Mouse (Mus musculus) forebrain, embryonic 10.5 days (tissue): ENCODE results near the gene Nfatc4. TPM values are rescaled to one million over a fixed set of nuclear protein-coding genes. Genes with fewer than 3 reads are reported as not detected.

ENCODE experiments used
- DNase-seq: peaks from one replicate; pipeline ENCODE4 v3.0.0-alpha.2; 2017; ENCODE audit warnings: low spot score; ENCODE audit errors: extremely low spot score
- H3K27ac ChIP-seq: fragments of 300-500 bp; sonication (generic); 2 replicates; pipeline ENCODE4 v1.5.1; 2016; ENCODE audit warnings: mild to moderate bottlenecking
- H3K27me3 ChIP-seq: fragments of 300-500 bp; sonication (generic); 2 replicates; pipeline ENCODE4 v1.6.1; 2016; ENCODE audit warnings: mild to moderate bottlenecking; ENCODE audit not compliant: poor library complexity, severe bottlenecking
- H3K36me3 ChIP-seq: fragments of 300-500 bp; sonication (generic); replicated peaks from 2 replicates; pipeline ENCODE4 v1.6.1; 2016; ENCODE audit warnings: mild to moderate bottlenecking, moderate library complexity
- H3K4me1 ChIP-seq: fragments of 300-500 bp; sonication (generic); 2 replicates; pipeline ENCODE4 v1.6.1; 2016
- H3K4me3 ChIP-seq: fragments of 300-500 bp; sonication (generic); 2 replicates; pipeline ENCODE4 v1.5.1; 2016; ENCODE audit warnings: mild to moderate bottlenecking, moderate library complexity
- H3K9me3 ChIP-seq: fragments of 300-500 bp; sonication (generic); 2 replicates; pipeline ENCODE4 v1.6.1; 2016; ENCODE audit warnings: mild to moderate bottlenecking, moderate library complexity
- WGBS: fragments of 180-500 bp; shearing (Covaris S2); methylation state at CpG from one replicate; pipeline ENCODE4 v1.1.7; 2016; 5-methylcytosine and 5-hydroxymethylcytosine counted together
- polyA plus RNA-seq: library from polyadenylated mRNA; unstranded; fragments of >200 nt; fragmentation: Nextera tagmentation; extraction: Ambion mirVana; gene quantifications from 2 replicates; pipeline ENCODE4 v1.2.1, GENCODE M21; 2016

Nfatc4 gene
- polyA plus RNA-seq = 37.9 and 39.1 TPM in 2 replicates

DNA sequence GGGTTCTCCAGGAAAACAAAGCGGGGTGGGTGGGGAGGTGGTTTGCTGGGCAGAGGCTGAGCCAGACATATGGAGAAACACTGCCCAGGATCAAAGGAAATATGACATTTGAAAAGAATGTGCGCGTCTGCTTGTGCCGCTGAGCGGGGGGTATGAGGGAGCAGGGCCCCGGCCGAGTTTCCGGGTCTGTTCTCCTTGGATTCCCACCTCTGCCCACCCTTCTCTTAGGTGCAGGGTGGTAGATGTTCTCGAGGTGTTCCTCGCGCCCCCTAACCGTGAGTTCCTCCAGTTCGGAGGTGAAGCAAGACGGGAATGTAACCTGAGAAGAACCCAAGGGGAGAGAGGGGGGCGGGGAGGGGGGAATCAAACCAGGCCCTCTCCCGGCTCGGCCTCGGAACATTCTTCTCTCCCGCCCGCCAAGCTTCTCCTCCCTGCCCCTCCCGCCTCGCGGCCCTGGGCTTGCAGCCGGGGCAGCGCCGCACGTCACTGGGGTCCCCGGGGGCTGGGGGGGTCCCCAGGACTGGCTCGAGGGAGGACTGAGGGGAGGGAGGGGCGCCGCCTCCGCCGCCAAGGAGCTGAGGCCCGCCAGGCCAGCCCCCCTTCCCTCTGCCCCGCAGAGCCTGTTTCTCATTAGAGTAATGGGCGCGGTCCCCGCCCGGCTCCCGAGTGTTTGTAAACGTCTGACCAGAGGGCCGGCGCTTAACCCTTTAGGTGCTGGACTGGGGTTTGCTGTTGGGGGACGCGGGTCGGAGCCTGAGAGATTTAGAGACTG, at the start of gene Nfatc4:
Gene Nfatc4 (plus strand): TSS at position 154 of the 772 bp plus-strand sequence.
- WGBS = 0% methylated on average over 43 of the region's 46 CpGs
- peaks cover 57% of the 10 kb centered on the region for H3K4me1 ChIP-seq

DNA sequence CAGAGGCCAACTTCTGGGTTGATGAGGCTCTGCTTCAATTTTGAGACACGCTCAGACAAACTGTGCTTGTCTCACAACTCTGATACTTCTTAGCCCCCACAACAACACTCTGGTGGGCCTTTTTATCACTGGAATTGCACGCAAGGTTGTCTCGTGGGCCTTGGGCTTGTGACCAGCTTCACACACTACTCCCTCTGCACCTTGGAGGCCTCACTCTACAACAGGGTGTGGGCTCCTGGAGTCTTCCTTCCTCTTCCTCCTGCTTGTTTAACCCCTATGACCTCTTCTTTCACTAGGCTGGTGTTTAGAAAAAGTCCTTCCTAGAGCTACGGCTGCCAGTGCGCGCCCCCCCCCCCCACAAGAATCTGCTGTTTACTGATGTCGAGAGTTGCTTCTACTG, 46.2 kb upstream of the Nfatc4 start:
- H3K27ac ChIP-seq = no peak overlapping the region
- no peaks in the 10 kb centered on the region for H3K9me3 ChIP-seq
- peaks cover 48% of the 10 kb centered on the region for H3K27me3 ChIP-seq
- H3K4me3 ChIP-seq = no peak overlapping the region
- WGBS = 79% methylated on average over 7 of the region's 7 CpGs
- no peak for DNase-seq
- peaks cover 22% of the 10 kb centered on the region for H3K4me1 ChIP-seq
- no peaks in the 10 kb centered on the region for H3K36me3 ChIP-seq

More for the DNA sequence above, at the start of gene Nfatc4:
- DNase-seq = peak; percentile 96
- Histone ChIP-seq H3K36me3 (peaks cover 17% of the 10 kb centered on the region), H3K4me3 (peak within 1 kb of the TSS; percentile 72), H3K9me3 (no peaks in the 10 kb centered on the region), H3K27me3 (peaks cover 30% of the 10 kb centered on the region), H3K27ac (peak within 1 kb of the TSS; percentile 98)

DNA sequence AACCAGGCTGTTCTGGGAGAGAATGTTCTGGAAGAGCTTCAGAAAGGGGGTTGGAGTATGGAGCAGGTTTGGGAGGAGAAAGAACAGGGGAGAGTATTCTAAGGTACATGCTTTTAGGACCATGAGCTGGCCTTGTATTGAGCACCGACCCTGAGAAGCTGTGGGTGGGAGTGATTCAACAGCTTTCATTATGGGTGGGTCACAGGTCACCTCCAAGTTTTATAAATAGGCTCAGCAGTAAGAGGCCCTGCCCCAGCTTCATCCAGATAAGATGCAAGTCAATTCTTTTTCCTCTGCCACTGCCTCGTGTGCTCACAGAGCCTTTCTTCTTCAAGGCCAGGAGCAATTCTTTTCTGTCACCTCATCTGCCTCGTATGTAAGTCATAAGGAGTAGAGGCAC, 45.8 kb upstream of the Nfatc4 start:
- Histone ChIP-seq H3K4me3 (no peak overlapping the region), H3K27ac (no peak overlapping the region), H3K36me3 (no peaks in the 10 kb centered on the region), H3K27me3 (peaks cover 49% of the 10 kb centered on the region), H3K4me1 (peaks cover 25% of the 10 kb centered on the region), H3K9me3 (no peaks in the 10 kb centered on the region)
- 69% methylated on average over 3 of the region's 3 CpGs for WGBS
- no peak for DNase-seq

DNA sequence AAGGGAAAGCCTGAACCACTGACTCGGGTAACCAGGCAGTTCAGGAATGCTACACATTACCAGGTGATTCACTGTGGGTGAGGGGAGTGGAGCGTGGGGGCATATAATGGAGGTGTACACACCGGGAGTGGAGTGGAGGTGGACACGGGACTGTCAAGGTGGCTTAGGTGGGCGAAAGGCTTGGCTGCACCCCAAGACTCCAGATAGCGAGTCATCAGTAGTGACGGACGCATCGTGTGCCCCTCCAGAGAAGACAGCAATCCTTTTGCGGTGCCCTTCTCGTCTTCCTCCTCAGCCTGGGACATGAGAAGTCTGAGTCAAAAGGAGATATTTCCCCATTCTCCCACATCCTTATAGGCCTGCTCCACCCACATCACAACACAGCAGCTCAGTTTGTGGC, 45.1 kb upstream of the Nfatc4 start:
- Histone ChIP-seq H3K4me3 (no peak overlapping the region), H3K27me3 (peaks cover 53% of the 10 kb centered on the region), H3K36me3 (no peaks in the 10 kb centered on the region), H3K4me1 (peaks cover 31% of the 10 kb centered on the region), H3K9me3 (no peaks in the 10 kb centered on the region), H3K27ac (no peak overlapping the region)
- no peak for DNase-seq
- WGBS = 89% methylated on average over 11 of the region's 11 CpGs

DNA sequence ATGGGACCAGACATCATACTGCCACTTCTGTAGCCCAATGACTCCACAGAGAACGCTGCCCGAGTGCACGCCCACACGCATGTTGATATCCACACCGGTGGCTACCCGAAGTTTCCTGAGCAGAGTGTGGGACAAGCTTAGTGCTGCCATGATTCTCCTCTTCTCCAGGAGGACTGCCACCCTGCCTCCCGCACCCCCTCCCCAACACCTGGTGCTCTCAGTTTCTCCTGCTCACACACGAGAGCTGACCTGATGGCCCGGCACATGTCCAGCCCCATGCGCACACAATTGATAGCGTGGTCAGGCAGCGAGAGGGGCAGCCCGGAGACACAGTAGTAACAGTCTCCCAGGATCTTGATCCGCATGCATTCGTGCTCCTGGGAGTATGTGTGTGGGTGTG, 44.3 kb upstream of the Nfatc4 start:
- 95% methylated on average over 15 of the region's 15 CpGs for WGBS
- H3K4me1 ChIP-seq = peaks cover 40% of the 10 kb centered on the region
- no peaks in the 10 kb centered on the region for H3K36me3 ChIP-seq
- DNase-seq = no peak
- no peaks in the 10 kb centered on the region for H3K9me3 ChIP-seq
- peaks cover 55% of the 10 kb centered on the region for H3K27me3 ChIP-seq
- H3K4me3 ChIP-seq = no peak overlapping the region
- H3K27ac ChIP-seq = no peak overlapping the region

DNA sequence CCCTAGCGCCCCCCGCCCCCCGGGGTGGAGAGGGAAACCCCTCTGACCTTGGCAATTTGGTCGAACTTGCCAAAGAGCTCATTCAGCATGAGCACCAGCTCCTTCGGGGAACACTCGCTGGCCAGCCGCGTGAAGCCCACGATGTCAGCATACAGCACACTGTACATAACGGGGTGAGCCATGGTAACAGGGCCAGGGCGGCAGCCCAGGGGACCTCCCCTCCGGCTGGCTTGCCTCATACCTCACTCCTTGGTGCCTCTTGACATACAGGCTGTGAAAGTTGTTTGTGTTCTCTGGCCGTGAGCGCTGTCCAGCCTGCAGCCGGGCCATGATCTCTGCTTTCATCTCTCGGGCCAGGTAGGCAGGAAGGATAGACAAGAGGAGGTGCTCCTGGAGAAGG, 43.3 kb upstream of the Nfatc4 start:
- Histone ChIP-seq H3K4me1 (peaks cover 45% of the 10 kb centered on the region), H3K4me3 (no peak overlapping the region), H3K27me3 (peaks cover 64% of the 10 kb centered on the region), H3K36me3 (no peaks in the 10 kb centered on the region), H3K9me3 (no peaks in the 10 kb centered on the region), H3K27ac (no peak overlapping the region)
- no peak for DNase-seq
- 68% methylated on average over 16 of the region's 16 CpGs for WGBS

DNA sequence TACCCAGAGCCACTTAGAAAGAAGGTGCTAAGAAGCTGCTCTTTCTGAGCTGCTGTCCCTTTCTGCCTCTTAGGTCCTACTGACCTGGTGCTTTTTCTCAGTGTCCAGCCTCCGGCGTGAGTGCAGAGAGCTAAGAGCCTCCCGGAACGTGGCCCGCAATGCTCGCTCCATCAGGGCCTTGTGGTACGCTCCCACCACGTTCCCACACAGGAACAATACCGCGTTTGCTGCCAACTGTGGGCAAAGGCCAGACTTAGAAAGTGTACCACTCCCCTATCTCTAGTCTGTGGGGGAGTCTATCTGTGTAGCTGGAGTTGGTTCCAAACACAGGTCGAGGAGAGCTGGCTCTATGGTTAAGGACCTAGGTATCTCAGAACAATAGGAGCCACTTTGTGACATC, 42.2 kb upstream of the Nfatc4 start:
- Histone ChIP-seq H3K4me1 (peaks cover 48% of the 10 kb centered on the region), H3K27me3 (peaks cover 69% of the 10 kb centered on the region), H3K4me3 (no peak overlapping the region), H3K36me3 (no peaks in the 10 kb centered on the region), H3K9me3 (no peaks in the 10 kb centered on the region), H3K27ac (no peak overlapping the region)
- no peak for DNase-seq
- 82% methylated on average over 11 of the region's 11 CpGs for WGBS

DNA sequence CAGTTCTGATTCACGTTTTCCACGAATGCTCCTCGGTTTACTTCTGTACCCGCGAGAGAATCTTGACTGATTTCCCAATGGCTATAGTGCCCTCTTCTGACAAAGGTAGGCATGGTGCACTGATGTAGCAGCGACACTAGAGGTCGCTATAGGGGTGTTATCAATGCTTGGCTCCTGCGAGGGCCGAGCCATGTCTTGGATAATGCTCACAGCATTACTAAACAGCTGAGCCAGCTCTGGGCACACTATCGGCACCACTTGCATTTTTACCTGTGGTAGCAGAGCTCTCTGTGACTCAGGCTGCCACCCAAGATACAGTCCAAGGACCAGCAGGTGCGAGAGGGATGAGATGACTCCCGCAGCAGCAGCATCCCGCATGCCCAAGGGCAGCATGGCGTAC, 41.6 kb upstream of the Nfatc4 start:
- Histone ChIP-seq H3K27me3 (peaks cover 75% of the 10 kb centered on the region), H3K4me1 (peaks cover 48% of the 10 kb centered on the region), H3K36me3 (no peaks in the 10 kb centered on the region), H3K4me3 (peak overlapping the region; percentile 25), H3K9me3 (no peaks in the 10 kb centered on the region), H3K27ac (no peak overlapping the region)
- peak; percentile 63 for DNase-seq
- WGBS = 17% methylated on average over 14 of the region's 14 CpGs

DNA sequence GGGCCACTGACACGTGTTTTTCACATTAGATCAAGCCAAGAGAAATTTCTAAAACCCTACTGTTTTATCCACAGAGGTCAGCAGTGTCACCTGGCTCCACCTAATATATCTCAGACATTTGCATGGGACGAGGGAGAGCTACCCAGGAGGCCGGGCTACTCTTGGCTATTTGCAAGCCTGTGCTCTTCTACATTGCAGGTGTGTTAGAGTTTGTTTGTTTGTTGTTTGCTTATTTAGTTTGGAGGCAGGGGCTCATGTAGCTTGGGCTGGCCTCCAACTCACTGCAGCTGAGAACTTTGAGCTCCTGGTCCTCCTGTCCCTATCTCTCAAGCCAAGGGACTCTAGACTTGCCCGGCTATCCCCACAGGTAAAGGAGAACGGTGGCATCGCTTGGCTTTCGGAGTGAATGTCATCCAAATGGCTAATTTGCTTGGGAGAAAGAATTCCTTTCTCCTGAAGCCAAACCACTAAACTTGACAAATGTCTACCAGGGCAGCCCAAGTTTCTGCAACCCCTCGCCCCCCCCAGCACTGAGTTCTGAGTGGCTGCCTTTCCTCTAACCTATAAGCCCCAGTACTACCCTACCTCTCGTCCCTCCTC, 40.5 kb upstream of the Nfatc4 start:
- Histone ChIP-seq H3K36me3 (no peaks in the 10 kb centered on the region), H3K27me3 (peaks cover 86% of the 10 kb centered on the region), H3K27ac (no peak overlapping the region), H3K4me1 (peaks cover 40% of the 10 kb centered on the region), H3K9me3 (no peaks in the 10 kb centered on the region), H3K4me3 (peak overlapping the region; percentile 46)
- no peak for DNase-seq
- 51% methylated on average over 9 of the region's 9 CpGs for WGBS

DNA sequence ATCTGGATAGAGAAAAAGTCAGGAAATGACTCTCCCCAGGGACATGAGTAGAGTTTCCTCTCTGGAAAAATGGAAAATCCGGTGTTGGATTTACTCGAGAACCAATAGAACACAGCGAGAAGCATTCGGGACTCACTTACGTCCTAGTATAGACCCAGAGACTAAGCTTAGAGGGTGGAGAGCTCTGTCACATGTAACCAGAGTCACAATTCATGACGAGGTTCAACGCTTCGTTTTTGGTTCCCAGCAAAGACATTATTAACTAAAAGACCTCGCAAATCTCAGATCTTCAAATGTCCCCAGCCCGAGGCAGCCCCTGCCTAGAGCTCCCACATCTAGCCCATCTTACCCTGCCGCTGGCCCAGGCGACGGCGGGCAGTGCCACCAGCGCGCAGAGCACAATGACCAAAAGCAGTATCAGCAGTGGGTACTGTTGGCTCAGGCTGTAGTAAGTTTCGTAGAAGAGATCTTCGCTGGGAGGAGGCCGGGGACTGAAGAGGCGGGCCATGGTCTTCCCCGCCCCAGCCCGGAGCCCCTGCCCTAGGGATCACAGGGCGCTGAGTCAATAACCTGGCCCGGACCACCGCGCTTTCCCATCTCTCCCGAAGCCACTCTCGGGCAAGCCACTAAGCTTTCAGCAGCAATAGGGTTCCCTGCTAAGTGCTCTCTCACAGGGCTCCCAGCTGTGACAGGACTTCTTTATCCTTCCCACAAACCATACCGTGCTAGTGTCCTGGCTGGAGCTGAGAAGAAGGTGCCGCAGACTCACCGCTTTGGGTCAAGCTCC, 39.6 kb upstream of the Nfatc4 start:
- 2% methylated on average over 31 of the region's 31 CpGs for WGBS
- Histone ChIP-seq H3K4me1 (peaks cover 43% of the 10 kb centered on the region), H3K27me3 (peaks cover 95% of the 10 kb centered on the region), H3K4me3 (peak overlapping the region; percentile 46), H3K27ac (peak overlapping the region; percentile 6; the same call in 1 of the 2 replicates), H3K36me3 (no peaks in the 10 kb centered on the region), H3K9me3 (no peaks in the 10 kb centered on the region)
- DNase-seq = no peak

DNA sequence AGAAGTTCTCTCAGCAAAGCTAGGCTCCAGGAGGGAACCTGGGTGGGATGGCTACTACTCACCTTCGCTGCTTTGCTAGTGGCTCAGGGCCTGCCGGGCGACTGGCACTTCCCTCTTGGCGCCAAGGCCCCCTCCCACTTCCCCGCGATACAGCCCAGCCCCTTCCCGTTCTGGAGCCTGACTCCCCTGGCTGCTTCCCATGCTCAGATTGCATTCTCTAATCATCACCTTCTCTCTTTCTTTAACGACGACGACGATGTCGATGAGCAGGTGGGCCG, 39.0 kb upstream of the Nfatc4 start, which contains the start of gene Adcy4:
Gene Adcy4 (minus strand): TSS at position 138 of the 278 bp plus-strand sequence.
- Histone ChIP-seq H3K27me3 (peaks cover 95% of the 10 kb centered on the region), H3K9me3 (no peaks in the 10 kb centered on the region), H3K4me1 (peaks cover 49% of the 10 kb centered on the region), H3K4me3 (peak within 1 kb of the TSS; percentile 46), H3K27ac (peak within 1 kb of the TSS; percentile 6; the same call in 1 of the 2 replicates), H3K36me3 (no peaks in the 10 kb centered on the region)
- no peak for DNase-seq
- 4% methylated on average over 13 of the region's 13 CpGs for WGBS

DNA sequence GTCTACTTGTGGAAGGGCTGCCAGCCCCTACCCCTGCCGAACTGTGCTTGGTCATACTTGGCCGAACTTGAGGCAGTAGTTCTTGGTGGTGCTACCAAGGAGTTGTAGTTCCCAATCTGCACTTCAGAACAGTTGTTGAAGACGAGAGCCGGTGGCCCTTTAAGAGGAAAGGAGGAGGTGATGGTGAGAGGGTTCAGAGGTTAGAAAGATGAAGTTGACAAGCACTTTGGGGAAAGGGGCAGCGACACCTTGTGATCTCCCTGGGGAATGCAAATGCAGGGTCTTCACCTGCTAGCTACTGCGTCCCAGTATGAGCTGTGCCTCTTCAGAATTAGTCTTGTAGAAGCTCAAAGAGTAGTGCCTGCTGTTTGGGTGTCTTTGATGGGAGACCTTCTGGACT, 37.7 kb upstream of the Nfatc4 start:
- Histone ChIP-seq H3K4me3 (no peak overlapping the region), H3K27me3 (peaks cover 99% of the 10 kb centered on the region), H3K27ac (no peak overlapping the region), H3K4me1 (peaks cover 49% of the 10 kb centered on the region), H3K9me3 (no peaks in the 10 kb centered on the region), H3K36me3 (no peaks in the 10 kb centered on the region)
- no peak for DNase-seq
- WGBS = 21% methylated on average over 6 of the region's 6 CpGs

DNA sequence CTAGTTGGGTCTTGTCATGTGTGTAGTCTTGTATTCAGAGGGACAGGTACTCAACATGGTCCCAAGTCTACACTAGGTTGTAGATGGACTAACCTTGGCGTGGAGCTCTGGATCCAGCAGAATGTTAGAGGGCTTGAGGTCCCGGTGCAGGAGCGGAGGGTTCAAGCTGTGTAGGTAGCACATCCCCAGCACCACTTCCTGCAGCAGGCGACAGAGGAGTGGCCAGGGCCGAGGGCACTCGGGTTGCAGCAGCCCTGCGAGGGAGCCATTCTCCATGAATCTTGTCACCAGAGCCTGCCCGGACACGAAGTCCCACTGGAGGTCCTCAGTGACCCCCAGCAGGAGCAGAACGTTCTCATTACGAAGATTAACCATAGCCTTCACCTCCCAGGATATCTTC, 35.2 kb upstream of the Nfatc4 start:
- no peak for DNase-seq
- WGBS = 42% methylated on average over 11 of the region's 11 CpGs
- H3K4me3 ChIP-seq = peak overlapping the region; percentile 47; the same call in 1 of the 2 replicates
- peaks cover 82% of the 10 kb centered on the region for H3K27me3 ChIP-seq
- H3K27ac ChIP-seq = no peak overlapping the region
- H3K4me1 ChIP-seq = peaks cover 29% of the 10 kb centered on the region
- H3K9me3 ChIP-seq = no peaks in the 10 kb centered on the region
- H3K36me3 ChIP-seq = no peaks in the 10 kb centered on the region
